Mouse (Mus musculus): ENCODE data around the gene Tldc2. TPM values are rescaled to one million over a fixed set of nuclear protein-coding genes. Genes with fewer than 3 reads are reported as not detected.

Tldc2 gene
- polyA plus RNA-seq, 1 experiment from 2014 or later: not detected

GRCm38 (mm10) chr2:157101650-157102049 lies 14.8 kb downstream of the Tldc2 start:
- no peak for ATAC-seq (ENCODE audit: insufficient read depth)
- Histone ChIP-seq H3K4me1 (replicated peaks) (no peaks in the 10 kb centered on the region), H3K36me3 (replicated peaks) (peaks cover 57% of the 10 kb centered on the region), H3K4me2 (no peak overlapping the region), H3K27ac (replicated peaks) (no peak overlapping the region), H3K4me3 (replicated peaks) (no peak overlapping the region), H3K9me3 (replicated peaks) (no peaks in the 10 kb centered on the region), H3K9ac (no peak overlapping the region), H3K27me3 (no peaks in the 10 kb centered on the region)
- WGBS (ENCODE audit: insufficient replicate concordance): 86% methylated on average over 9 of the region's 9 CpGs

DNA sequence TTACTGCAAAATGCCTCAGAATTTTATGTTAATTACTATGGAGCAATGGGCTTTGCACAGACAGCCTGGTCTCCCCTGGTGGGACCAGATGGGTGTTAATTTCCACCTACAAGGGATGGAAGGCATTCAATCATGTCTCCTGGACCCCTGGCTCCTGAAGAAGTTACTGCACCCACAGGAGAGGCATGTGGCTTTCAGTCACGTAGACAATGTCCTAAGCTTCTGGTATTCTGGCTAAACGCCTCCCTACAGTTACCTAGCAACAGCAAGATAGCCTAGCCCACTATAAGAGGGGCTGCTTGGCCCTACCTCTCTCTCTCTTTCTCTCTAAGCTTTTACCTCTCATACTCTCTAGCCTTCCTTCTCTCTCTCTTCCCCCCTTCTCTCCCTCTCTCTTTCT lies 15.4 kb downstream of the Tldc2 start:
- WGBS (ENCODE audit: insufficient replicate concordance): 73% methylated on average over 2 of the region's 2 CpGs
- no peak for ATAC-seq (ENCODE audit: insufficient read depth)
- Histone ChIP-seq H3K9ac (no peak overlapping the region), H3K27ac (replicated peaks) (no peak overlapping the region), H3K4me1 (replicated peaks) (no peaks in the 10 kb centered on the region), H3K36me3 (replicated peaks) (peaks cover 59% of the 10 kb centered on the region), H3K4me2 (no peak overlapping the region), H3K9me3 (replicated peaks) (no peaks in the 10 kb centered on the region), H3K4me3 (replicated peaks) (no peak overlapping the region), H3K27me3 (no peaks in the 10 kb centered on the region)

- 86% methylated on average over 8 of the region's 8 CpGs for WGBS (ENCODE audit: insufficient replicate concordance)
- peaks cover 76% of the 10 kb centered on the region for H3K36me3 ChIP-seq (replicated peaks)
These were observed 17.6 kb downstream of the Tldc2 start for GRCm38 (mm10) chr2:157104454-157104853.

DNA sequence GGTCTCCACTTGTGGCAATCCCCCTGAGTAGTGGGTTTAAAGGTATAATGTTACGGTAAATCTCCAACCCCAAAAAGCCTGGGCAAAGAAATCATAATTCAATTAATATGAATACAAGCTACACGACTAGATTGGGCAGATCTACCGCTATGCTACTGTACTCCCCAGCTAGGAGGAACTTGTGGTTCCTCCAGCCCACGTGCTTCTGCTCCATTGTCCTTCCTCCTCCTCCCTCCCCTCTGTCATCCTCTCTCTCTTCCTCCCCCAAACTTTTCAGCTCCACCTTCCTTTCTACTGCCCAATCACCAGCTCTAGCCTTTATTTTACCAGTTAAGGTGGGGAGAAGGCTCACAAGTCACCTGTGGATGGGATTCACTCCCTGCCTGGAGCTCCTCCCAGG lies 21.4 kb downstream of the Tldc2 start:
- no peak for ATAC-seq (ENCODE audit: insufficient read depth)
- no peaks in the 10 kb centered on the region for H3K9me3 ChIP-seq (replicated peaks)
- WGBS (ENCODE audit: insufficient replicate concordance): 43% methylated on average over 4 of the region's 4 CpGs
- H3K27ac ChIP-seq (replicated peaks): no peak overlapping the region
- no peaks in the 10 kb centered on the region for H3K27me3 ChIP-seq
- H3K4me2 ChIP-seq: no peak overlapping the region
- peaks cover 70% of the 10 kb centered on the region for H3K36me3 ChIP-seq (replicated peaks)
- H3K9ac ChIP-seq: no peak overlapping the region
- no peak overlapping the region for H3K4me3 ChIP-seq (replicated peaks)
- H3K4me1 ChIP-seq (replicated peaks): no peaks in the 10 kb centered on the region

More at GRCm38 (mm10) chr2:157104454-157104853, 17.6 kb downstream of the Tldc2 start:
- H3K9ac ChIP-seq: no peak overlapping the region
- no peak for ATAC-seq (ENCODE audit: insufficient read depth)
- H3K27ac ChIP-seq (replicated peaks): no peak overlapping the region
- no peak overlapping the region for H3K4me3 ChIP-seq (replicated peaks)
- H3K27me3 ChIP-seq: no peaks in the 10 kb centered on the region
- no peak overlapping the region for H3K4me2 ChIP-seq
- H3K4me1 ChIP-seq (replicated peaks): no peaks in the 10 kb centered on the region
- H3K9me3 ChIP-seq (replicated peaks): no peaks in the 10 kb centered on the region

DNA sequence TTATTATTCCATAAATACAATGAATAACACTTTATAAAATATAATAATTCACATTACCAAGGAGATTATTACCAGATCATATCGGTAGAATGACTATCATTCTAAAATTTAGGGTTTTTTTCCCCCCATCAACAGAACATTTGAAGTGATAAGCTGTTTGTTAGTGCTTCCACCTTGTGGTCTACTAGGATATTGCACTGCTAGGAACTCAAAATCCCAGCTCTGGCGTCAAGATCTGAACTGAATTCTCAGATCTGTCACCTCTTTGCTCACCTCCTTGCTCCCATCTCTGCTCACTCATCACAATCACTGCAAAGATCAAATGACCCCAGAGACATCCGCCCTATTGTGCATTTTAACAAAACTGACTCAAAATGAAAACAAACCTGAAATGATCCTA lies 30.1 kb downstream of the Tldc2 start:
- no peak for ATAC-seq (ENCODE audit: insufficient read depth)
- no peak overlapping the region for H3K9ac ChIP-seq
- H3K4me3 ChIP-seq (replicated peaks): no peak overlapping the region
- no peaks in the 10 kb centered on the region for H3K9me3 ChIP-seq (replicated peaks)
- 13% methylated on average over 3 of the region's 3 CpGs for WGBS (ENCODE audit: insufficient replicate concordance)
- H3K4me2 ChIP-seq: no peak overlapping the region
- no peaks in the 10 kb centered on the region for H3K4me1 ChIP-seq (replicated peaks)
- peaks cover 55% of the 10 kb centered on the region for H3K36me3 ChIP-seq (replicated peaks)
- no peaks in the 10 kb centered on the region for H3K27me3 ChIP-seq
- H3K27ac ChIP-seq (replicated peaks): no peak overlapping the region

DNA sequence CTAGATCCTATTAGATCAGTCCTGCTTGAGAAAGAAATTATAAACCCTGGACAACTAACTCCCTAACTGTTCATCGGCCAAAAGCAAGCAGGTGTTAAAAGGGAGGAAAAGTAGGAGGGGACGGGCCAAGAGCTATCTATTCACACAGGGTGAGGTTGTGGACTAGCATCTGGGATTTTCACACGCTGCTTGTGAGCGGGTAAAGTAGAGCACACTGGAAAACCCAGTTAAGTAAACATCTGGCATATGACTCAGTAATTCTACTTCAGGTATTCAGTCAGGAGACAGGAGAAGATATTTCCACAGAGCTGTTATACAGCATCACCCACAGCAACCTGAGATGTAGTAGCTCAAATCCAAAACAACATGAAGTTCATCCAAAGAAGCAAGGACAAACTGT lies 31.7 kb downstream of the Tldc2 start:
- H3K9me3 ChIP-seq (replicated peaks): no peaks in the 10 kb centered on the region
- no peak overlapping the region for H3K4me2 ChIP-seq
- no peak for ATAC-seq (ENCODE audit: insufficient read depth)
- H3K36me3 ChIP-seq (replicated peaks): peaks cover 50% of the 10 kb centered on the region
- no peaks in the 10 kb centered on the region for H3K27me3 ChIP-seq
- no peaks in the 10 kb centered on the region for H3K4me1 ChIP-seq (replicated peaks)
- no peak overlapping the region for H3K4me3 ChIP-seq (replicated peaks)
- H3K9ac ChIP-seq: no peak overlapping the region
- 74% methylated on average over 4 of the region's 4 CpGs for WGBS (ENCODE audit: insufficient replicate concordance)
- H3K27ac ChIP-seq (replicated peaks): no peak overlapping the region

- 44% methylated on average over 3 of the region's 3 CpGs for WGBS (ENCODE audit: insufficient replicate concordance)
- Histone ChIP-seq H3K4me1 (replicated peaks) (no peaks in the 10 kb centered on the region), H3K36me3 (replicated peaks) (peaks cover 45% of the 10 kb centered on the region), H3K4me3 (replicated peaks) (no peak overlapping the region), H3K27ac (replicated peaks) (no peak overlapping the region), H3K9me3 (replicated peaks) (no peaks in the 10 kb centered on the region), H3K27me3 (no peaks in the 10 kb centered on the region), H3K4me2 (no peak overlapping the region), H3K9ac (no peak overlapping the region)
- no peak for ATAC-seq (ENCODE audit: insufficient read depth)
These were observed 32.2 kb downstream of the Tldc2 start for GRCm38 (mm10) chr2:157119075-157119474.

GRCm38 (mm10) chr2:157121766-157122165 lies 34.9 kb downstream of the Tldc2 start:
- WGBS (ENCODE audit: insufficient replicate concordance): 82% methylated on average over 8 of the region's 8 CpGs
- Histone ChIP-seq H3K27me3 (no peaks in the 10 kb centered on the region), H3K9ac (no peak overlapping the region), H3K36me3 (replicated peaks) (peaks cover 47% of the 10 kb centered on the region), H3K9me3 (replicated peaks) (no peaks in the 10 kb centered on the region), H3K4me2 (no peak overlapping the region), H3K27ac (replicated peaks) (no peak overlapping the region), H3K4me1 (replicated peaks) (no peaks in the 10 kb centered on the region), H3K4me3 (replicated peaks) (no peak overlapping the region)
- no peak for ATAC-seq (ENCODE audit: insufficient read depth)

GRCm38 (mm10) chr2:157125246-157125645 lies 38.4 kb downstream of the Tldc2 start:
- no peak overlapping the region for H3K27ac ChIP-seq (replicated peaks)
- peaks cover 52% of the 10 kb centered on the region for H3K36me3 ChIP-seq (replicated peaks)
- no peak overlapping the region for H3K4me2 ChIP-seq
- peaks cover 13% of the 10 kb centered on the region; the same call in 1 of the 2 replicates for H3K4me1 ChIP-seq (replicated peaks)
- no peaks in the 10 kb centered on the region for H3K9me3 ChIP-seq (replicated peaks)
- no peak for ATAC-seq (ENCODE audit: insufficient read depth)
- H3K4me3 ChIP-seq (replicated peaks): no peak overlapping the region
- WGBS (ENCODE audit: insufficient replicate concordance): 60% methylated on average over 3 of the region's 3 CpGs
- no peak overlapping the region for H3K9ac ChIP-seq
- no peaks in the 10 kb centered on the region for H3K27me3 ChIP-seq

DNA sequence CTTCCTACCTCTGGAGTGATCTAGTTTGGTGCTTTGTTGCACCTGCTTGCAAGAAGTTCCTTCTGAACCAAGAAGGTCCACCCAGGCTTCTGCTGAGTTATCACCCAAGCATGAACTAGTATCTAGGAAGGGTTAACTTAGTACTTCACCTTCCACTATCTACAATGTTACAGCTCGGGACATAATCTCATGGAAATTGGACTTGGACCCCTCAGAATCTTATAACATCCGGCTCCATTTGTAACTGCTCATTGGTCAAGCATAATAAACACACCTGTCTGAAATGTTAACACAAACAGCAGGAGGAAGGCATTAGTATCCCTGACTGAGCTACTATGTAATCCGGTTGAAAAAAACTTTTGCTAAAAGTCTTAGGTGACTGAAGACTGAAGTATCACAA lies 40.5 kb downstream of the Tldc2 start:
- H3K9me3 ChIP-seq (replicated peaks): no peaks in the 10 kb centered on the region
- H3K9ac ChIP-seq: no peak overlapping the region
- H3K27me3 ChIP-seq: no peaks in the 10 kb centered on the region
- H3K4me2 ChIP-seq: no peak overlapping the region
- 70% methylated on average over 3 of the region's 3 CpGs for WGBS (ENCODE audit: insufficient replicate concordance)
- ATAC-seq (ENCODE audit: insufficient read depth): no peak
- H3K4me3 ChIP-seq (replicated peaks): no peak overlapping the region
- peaks cover 35% of the 10 kb centered on the region; the same call in 1 of the 2 replicates for H3K36me3 ChIP-seq (replicated peaks)
- peaks cover 30% of the 10 kb centered on the region for H3K4me1 ChIP-seq (replicated peaks)
- H3K27ac ChIP-seq (replicated peaks): no peak overlapping the region

GRCm38 (mm10) chr2:157128072-157128471 lies 41.2 kb downstream of the Tldc2 start:
- H3K4me3 ChIP-seq (replicated peaks): no peak overlapping the region
- 65% methylated on average over 4 of the region's 4 CpGs for WGBS (ENCODE audit: insufficient replicate concordance)
- peaks cover 34% of the 10 kb centered on the region; the same call in 1 of the 2 replicates for H3K36me3 ChIP-seq (replicated peaks)

GRCm38 (mm10) chr2:157129096-157129495 lies 42.2 kb downstream of the Tldc2 start:
- peak overlapping the region; percentile 42; the same call in 1 of the 2 replicates for H3K4me2 ChIP-seq
- WGBS (ENCODE audit: insufficient replicate concordance): 55% methylated on average over 4 of the region's 4 CpGs
- no peak overlapping the region for H3K9ac ChIP-seq
- H3K4me1 ChIP-seq (replicated peaks): peaks cover 46% of the 10 kb centered on the region
- H3K9me3 ChIP-seq (replicated peaks): no peaks in the 10 kb centered on the region
- H3K4me3 ChIP-seq (replicated peaks): peak overlapping the region; percentile 3
- no peak for ATAC-seq (ENCODE audit: insufficient read depth)
- H3K36me3 ChIP-seq (replicated peaks): peaks cover 31% of the 10 kb centered on the region; the same call in 1 of the 2 replicates
- no peaks in the 10 kb centered on the region for H3K27me3 ChIP-seq
- H3K27ac ChIP-seq (replicated peaks): 0 out of 2 replicates have a peak overlapping the region, but pooled peaks have one; percentile 35

More at GRCm38 (mm10) chr2:157128072-157128471, 41.2 kb downstream of the Tldc2 start:
- H3K27ac ChIP-seq (replicated peaks): no peak overlapping the region
- no peak overlapping the region for H3K4me2 ChIP-seq
- peaks cover 36% of the 10 kb centered on the region for H3K4me1 ChIP-seq (replicated peaks)
- ATAC-seq (ENCODE audit: insufficient read depth): no peak
- no peak overlapping the region for H3K9ac ChIP-seq
- no peaks in the 10 kb centered on the region for H3K27me3 ChIP-seq
- H3K9me3 ChIP-seq (replicated peaks): no peaks in the 10 kb centered on the region
